Mouse (Mus musculus): Measurements from ENCODE around the gene Rab37. TPM values are rescaled to one million over a fixed set of nuclear protein-coding genes. Genes with fewer than 3 reads are reported as not detected.

The Rab37 gene
- polyA plus RNA-seq, 1 experiment from 2014 or later = 0.57 TPM

DNA sequence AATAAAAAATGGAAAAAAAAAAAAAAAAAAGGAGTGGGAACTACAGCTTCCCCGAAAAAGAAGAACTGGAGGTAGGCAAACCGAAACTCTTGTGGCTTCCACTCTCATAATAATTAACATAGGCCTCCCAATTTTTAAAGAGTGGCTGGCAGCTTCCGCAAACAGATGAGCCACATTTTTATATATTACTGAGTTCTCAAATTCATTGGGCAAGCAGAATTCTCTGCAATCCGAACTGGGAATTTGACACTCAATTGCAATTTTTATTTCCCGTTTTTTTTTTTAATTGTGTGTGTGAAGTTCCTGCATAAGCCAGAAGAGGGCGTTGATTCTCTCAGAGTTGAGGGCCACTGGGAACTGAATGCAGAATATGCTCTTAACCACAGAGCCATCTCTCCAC is 24.5 kb upstream of the Rab37 start:
- no peak for ATAC-seq
- H3K4me2 ChIP-seq (ENCODE audit: low read length) = no peak overlapping the region
- no peak overlapping the region for H3K4me3 ChIP-seq (ENCODE audit: low read depth, low read length)
- H3K9me3 ChIP-seq (replicated peaks; ENCODE audit: control insufficient read depth, low read length) = no peaks in the 10 kb centered on the region
- H3K27ac ChIP-seq (ENCODE audit: low read depth, low read length) = no peak overlapping the region
- 80% methylated on average over 6 of the region's 6 CpGs for WGBS
- H3K36me3 ChIP-seq (ENCODE audit: control insufficient read depth, insufficient read depth, low read length) = no peaks in the 10 kb centered on the region
- no peak for DNase-seq (ENCODE audit: low spot score)
- no peak overlapping the region for H3K9ac ChIP-seq (ENCODE audit: low read length)
- H3K4me1 ChIP-seq (ENCODE audit: control insufficient read depth, insufficient read depth, low read length) = no peaks in the 10 kb centered on the region
- no peaks in the 10 kb centered on the region for H3K27me3 ChIP-seq (replicated peaks; ENCODE audit: control insufficient read depth, insufficient read depth, low read length)

DNA sequence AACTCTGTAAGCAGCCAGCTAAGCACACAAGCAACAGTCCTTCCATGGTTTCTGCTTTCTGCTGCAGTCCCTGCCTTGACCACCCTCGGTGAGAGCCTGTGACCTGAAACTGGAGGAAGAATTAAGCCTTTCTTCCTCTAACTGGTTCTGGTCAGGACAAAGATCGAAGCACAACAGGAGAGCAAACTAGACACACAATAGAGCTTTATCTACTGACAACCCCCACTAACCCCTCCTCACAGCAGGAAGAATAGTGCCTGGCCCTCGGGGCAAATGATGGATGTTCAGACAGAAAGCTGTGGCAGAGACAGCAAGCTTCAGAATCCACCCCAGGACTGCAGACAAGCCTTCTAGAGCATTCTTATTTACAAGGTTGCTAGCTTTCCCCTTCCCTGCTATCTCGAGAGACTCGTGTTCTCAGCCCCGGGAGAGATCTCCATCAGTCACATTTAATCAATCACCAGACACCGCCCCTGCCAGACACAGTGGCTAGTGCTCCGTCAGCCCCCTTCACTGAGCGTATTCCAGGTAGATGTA is 20.1 kb upstream of the Rab37 start:
- peak overlapping the region; percentile 16; the same call in 1 of the 2 replicates for H3K4me2 ChIP-seq (ENCODE audit: low read length)
- no peak overlapping the region for H3K4me3 ChIP-seq (ENCODE audit: low read depth, low read length)
- no peaks in the 10 kb centered on the region for H3K9me3 ChIP-seq (replicated peaks; ENCODE audit: control insufficient read depth, low read length)
- 14% methylated on average over 9 of the region's 9 CpGs for WGBS
- ATAC-seq (no peak), DNase-seq (ENCODE audit: low spot score) (no peak)
- no peak overlapping the region for H3K9ac ChIP-seq (ENCODE audit: low read length)
- H3K4me1 ChIP-seq (ENCODE audit: control insufficient read depth, insufficient read depth, low read length) = no peaks in the 10 kb centered on the region
- no peaks in the 10 kb centered on the region for H3K27me3 ChIP-seq (replicated peaks; ENCODE audit: control insufficient read depth, insufficient read depth, low read length)
- no peak overlapping the region for H3K27ac ChIP-seq (ENCODE audit: low read depth, low read length)
- H3K36me3 ChIP-seq (ENCODE audit: control insufficient read depth, insufficient read depth, low read length) = no peaks in the 10 kb centered on the region

DNA sequence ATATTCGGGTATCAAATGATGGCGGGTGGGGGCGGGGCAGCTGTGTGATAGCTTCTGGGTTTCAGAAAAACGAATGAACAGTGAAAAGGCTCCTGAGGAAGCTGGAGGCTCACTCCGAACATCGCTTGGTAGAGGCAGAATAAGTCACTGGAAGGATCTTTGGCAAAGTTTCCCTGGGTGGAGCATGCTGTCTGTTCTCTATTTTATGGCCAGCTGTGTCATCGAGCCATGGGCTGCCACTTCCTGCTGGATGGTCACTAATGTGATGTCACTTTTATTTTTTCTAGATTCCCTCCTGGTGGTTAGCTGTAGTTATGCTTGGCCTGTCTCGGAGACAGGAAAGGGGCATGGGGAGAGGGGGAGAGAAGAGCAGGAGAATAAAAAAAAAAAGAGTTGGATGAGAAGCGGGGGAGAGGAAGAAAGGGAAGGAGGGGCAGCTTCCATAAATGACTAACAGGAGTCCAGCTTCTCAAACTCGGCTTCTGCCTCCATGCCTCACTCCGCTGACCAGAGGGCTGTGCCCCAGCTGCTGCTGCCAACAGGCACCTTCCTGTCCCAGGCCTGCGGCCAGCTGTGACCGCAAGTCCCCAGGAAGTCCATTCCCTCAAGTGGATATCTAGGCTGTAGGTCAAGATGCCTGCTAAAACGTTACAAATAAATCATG is 19.5 kb upstream of the Rab37 start:
- H3K9ac ChIP-seq (ENCODE audit: low read length) = no peak overlapping the region
- no peak overlapping the region for H3K4me3 ChIP-seq (ENCODE audit: low read depth, low read length)
- no peaks in the 10 kb centered on the region for H3K4me1 ChIP-seq (ENCODE audit: control insufficient read depth, insufficient read depth, low read length)
- no peaks in the 10 kb centered on the region for H3K36me3 ChIP-seq (ENCODE audit: control insufficient read depth, insufficient read depth, low read length)
- DNase-seq (ENCODE audit: low spot score) = peak; percentile 35
- peak overlapping the region; percentile 16; the same call in 1 of the 2 replicates for H3K4me2 ChIP-seq (ENCODE audit: low read length)
- no peaks in the 10 kb centered on the region for H3K27me3 ChIP-seq (replicated peaks; ENCODE audit: control insufficient read depth, insufficient read depth, low read length)
- no peak for ATAC-seq
- no peaks in the 10 kb centered on the region for H3K9me3 ChIP-seq (replicated peaks; ENCODE audit: control insufficient read depth, low read length)
- H3K27ac ChIP-seq (ENCODE audit: low read depth, low read length) = no peak overlapping the region
- 25% methylated on average over 14 of the region's 14 CpGs for WGBS

DNA sequence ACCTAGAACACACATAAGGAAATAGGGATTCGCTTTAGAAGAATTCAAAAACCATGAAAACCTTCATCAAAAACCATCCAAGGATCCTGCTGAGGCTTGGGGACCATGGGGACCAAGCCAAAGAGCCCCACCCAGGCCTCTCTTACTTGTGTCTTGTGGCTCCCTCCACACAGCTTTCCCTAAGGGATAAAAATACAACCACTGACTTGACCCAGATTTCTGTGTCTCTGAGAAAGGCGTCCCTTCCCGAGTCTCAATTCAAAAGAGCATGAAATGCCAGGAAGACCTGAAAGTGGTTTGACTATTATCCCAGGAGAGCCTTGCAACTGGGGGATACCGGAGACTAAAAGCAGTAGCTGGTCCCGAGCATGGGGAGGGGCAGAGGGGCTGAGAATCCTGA is 18.2 kb upstream of the Rab37 start:
- ATAC-seq (no peak), DNase-seq (ENCODE audit: low spot score) (no peak)
- Histone ChIP-seq H3K4me2 (ENCODE audit: low read length) (no peak overlapping the region), H3K4me3 (ENCODE audit: low read depth, low read length) (no peak overlapping the region), H3K9me3 (replicated peaks; ENCODE audit: control insufficient read depth, low read length) (no peaks in the 10 kb centered on the region), H3K27me3 (replicated peaks; ENCODE audit: control insufficient read depth, insufficient read depth, low read length) (no peaks in the 10 kb centered on the region), H3K9ac (ENCODE audit: low read length) (no peak overlapping the region), H3K27ac (ENCODE audit: low read depth, low read length) (no peak overlapping the region), H3K36me3 (ENCODE audit: control insufficient read depth, insufficient read depth, low read length) (no peaks in the 10 kb centered on the region), H3K4me1 (ENCODE audit: control insufficient read depth, insufficient read depth, low read length) (no peaks in the 10 kb centered on the region)
- 64% methylated on average over 5 of the region's 5 CpGs for WGBS

DNA sequence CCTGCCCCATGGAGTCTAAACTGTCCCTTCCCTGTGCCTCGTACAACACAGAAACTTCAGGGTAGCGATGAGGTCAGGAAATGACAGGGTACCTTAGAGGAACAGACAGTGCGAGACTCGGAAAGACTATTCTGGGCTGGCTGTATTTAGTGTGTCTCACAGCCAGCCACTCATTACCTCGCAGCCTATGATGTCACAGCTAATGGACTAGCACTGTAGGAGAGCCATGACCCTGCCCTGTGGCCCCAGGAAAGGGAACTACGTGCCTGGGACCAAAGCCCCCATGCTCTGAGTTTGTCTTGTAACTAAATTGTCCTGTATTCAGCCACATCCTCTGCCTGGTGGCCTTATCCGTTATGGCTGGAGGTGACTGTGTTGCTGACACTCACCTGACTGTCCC is 15.8 kb upstream of the Rab37 start:
- DNase-seq (ENCODE audit: low spot score) = no peak
- WGBS = 86% methylated on average over 7 of the region's 7 CpGs
- ATAC-seq = no peak
- Histone ChIP-seq H3K27me3 (replicated peaks; ENCODE audit: control insufficient read depth, insufficient read depth, low read length) (no peaks in the 10 kb centered on the region), H3K36me3 (ENCODE audit: control insufficient read depth, insufficient read depth, low read length) (no peaks in the 10 kb centered on the region), H3K4me2 (ENCODE audit: low read length) (no peak overlapping the region), H3K27ac (ENCODE audit: low read depth, low read length) (no peak overlapping the region), H3K4me1 (ENCODE audit: control insufficient read depth, insufficient read depth, low read length) (no peaks in the 10 kb centered on the region), H3K9ac (ENCODE audit: low read length) (no peak overlapping the region), H3K4me3 (ENCODE audit: low read depth, low read length) (no peak overlapping the region), H3K9me3 (replicated peaks; ENCODE audit: control insufficient read depth, low read length) (no peaks in the 10 kb centered on the region)

DNA sequence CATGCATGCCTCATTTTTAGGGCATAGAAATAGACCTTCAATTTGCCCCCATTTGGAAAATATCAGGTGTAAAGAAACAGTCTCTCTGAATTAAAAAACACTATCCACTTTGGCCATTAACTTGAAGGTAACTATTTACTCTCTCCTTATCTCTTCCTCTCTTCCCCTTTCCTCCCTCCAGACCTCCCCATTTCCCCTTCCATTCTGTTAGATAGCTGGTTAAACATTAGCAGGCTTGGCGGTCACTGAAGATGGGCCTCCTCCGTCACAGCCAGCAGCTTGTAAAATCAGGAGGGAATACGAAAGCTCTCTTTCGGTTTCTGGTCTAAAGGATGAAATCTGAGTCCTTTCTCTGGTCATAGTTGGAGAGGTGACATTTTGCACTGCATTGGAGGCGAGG is 15.4 kb upstream of the Rab37 start:
- Histone ChIP-seq H3K36me3 (ENCODE audit: control insufficient read depth, insufficient read depth, low read length) (no peaks in the 10 kb centered on the region), H3K4me1 (ENCODE audit: control insufficient read depth, insufficient read depth, low read length) (no peaks in the 10 kb centered on the region), H3K9me3 (replicated peaks; ENCODE audit: control insufficient read depth, low read length) (no peaks in the 10 kb centered on the region), H3K27ac (ENCODE audit: low read depth, low read length) (no peak overlapping the region), H3K9ac (ENCODE audit: low read length) (no peak overlapping the region), H3K4me2 (ENCODE audit: low read length) (no peak overlapping the region), H3K4me3 (ENCODE audit: low read depth, low read length) (no peak overlapping the region), H3K27me3 (replicated peaks; ENCODE audit: control insufficient read depth, insufficient read depth, low read length) (no peaks in the 10 kb centered on the region)
- ATAC-seq = no peak
- 92% methylated on average over 5 of the region's 5 CpGs for WGBS
- no peak for DNase-seq (ENCODE audit: low spot score)

DNA sequence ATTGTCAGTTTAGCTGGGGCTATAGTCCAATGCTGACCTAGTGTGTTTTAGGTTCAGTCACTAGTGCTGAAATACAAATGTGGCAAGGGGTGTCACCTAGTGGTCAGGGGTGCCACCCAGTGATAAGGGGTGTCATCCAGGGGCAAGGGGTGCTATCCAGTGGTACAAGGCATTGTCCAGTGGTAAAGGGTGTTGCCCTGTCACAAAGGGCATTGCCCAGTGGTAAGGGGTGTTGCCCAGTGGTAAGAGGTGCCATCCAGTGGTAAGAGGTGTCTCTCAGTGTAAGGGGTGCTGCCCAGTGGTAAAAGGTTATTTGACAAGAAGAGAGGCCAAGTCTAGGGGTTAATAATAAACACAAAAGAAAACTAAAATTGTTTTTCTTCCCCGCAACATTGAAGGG is 13.8 kb upstream of the Rab37 start:
- Histone ChIP-seq H3K27me3 (replicated peaks; ENCODE audit: control insufficient read depth, insufficient read depth, low read length) (no peaks in the 10 kb centered on the region; the same call in 1 of the 2 replicates), H3K27ac (ENCODE audit: low read depth, low read length) (no peak overlapping the region), H3K4me3 (ENCODE audit: low read depth, low read length) (no peak overlapping the region), H3K4me2 (ENCODE audit: low read length) (no peak overlapping the region), H3K4me1 (ENCODE audit: control insufficient read depth, insufficient read depth, low read length) (no peaks in the 10 kb centered on the region), H3K9me3 (replicated peaks; ENCODE audit: control insufficient read depth, low read length) (no peaks in the 10 kb centered on the region), H3K36me3 (ENCODE audit: control insufficient read depth, insufficient read depth, low read length) (no peaks in the 10 kb centered on the region), H3K9ac (ENCODE audit: low read length) (no peak overlapping the region)
- DNase-seq (ENCODE audit: low spot score) = no peak
- WGBS = 91% methylated on average over 1 of the region's 1 CpGs
- no peak for ATAC-seq

DNA sequence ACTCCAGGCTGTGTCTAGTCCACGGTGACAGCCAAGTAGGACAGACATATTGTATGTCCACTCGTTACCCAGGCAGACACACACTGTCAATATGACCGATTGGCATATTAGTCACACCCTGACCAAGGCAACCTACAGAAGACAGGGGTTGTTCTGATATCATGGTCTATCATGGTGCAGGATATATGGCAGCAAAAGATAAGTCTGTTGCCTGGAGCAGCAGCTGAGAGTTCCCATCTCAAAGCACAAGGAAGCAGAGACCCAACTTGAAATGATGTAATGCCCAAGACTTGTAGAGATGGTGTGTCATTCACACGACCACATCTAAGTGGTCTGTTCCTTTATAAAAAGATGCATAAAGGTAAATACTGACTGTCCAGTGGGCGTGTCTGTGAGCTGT is 12.6 kb upstream of the Rab37 start:
- Histone ChIP-seq H3K36me3 (ENCODE audit: control insufficient read depth, insufficient read depth, low read length) (no peaks in the 10 kb centered on the region), H3K4me2 (ENCODE audit: low read length) (no peak overlapping the region), H3K4me1 (ENCODE audit: control insufficient read depth, insufficient read depth, low read length) (no peaks in the 10 kb centered on the region), H3K9me3 (replicated peaks; ENCODE audit: control insufficient read depth, low read length) (no peaks in the 10 kb centered on the region), H3K4me3 (ENCODE audit: low read depth, low read length) (no peak overlapping the region), H3K27me3 (replicated peaks; ENCODE audit: control insufficient read depth, insufficient read depth, low read length) (no peaks in the 10 kb centered on the region; the same call in 1 of the 2 replicates), H3K27ac (ENCODE audit: low read depth, low read length) (no peak overlapping the region), H3K9ac (ENCODE audit: low read length) (no peak overlapping the region)
- 85% methylated on average over 5 of the region's 5 CpGs for WGBS
- no peak for DNase-seq (ENCODE audit: low spot score)
- no peak for ATAC-seq

DNA sequence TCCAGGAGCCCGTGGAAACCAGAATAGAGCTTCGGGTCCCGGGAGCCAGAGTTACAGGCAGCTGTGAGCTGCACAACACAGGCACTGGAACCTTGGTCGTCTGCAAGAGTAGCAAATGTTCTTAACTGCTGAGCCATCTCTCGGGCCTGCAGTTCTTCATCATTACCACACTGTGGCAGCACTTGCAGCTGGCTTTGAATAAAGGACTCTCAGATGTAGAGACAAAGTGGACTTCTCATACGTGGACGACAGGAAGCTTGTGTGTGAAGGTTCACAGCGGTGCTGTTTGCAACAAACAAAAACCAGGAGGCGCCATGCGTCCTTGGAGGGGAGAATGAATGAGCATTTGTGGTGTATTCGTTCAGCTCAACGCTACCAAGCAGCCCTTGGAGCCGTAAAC is 10.3 kb upstream of the Rab37 start:
- no peak for ATAC-seq
- no peaks in the 10 kb centered on the region for H3K36me3 ChIP-seq (ENCODE audit: control insufficient read depth, insufficient read depth, low read length)
- H3K9ac ChIP-seq (ENCODE audit: low read length) = no peak overlapping the region
- WGBS = 38% methylated on average over 13 of the region's 13 CpGs
- H3K4me1 ChIP-seq (ENCODE audit: control insufficient read depth, insufficient read depth, low read length) = peaks cover 6% of the 10 kb centered on the region; the same call in 1 of the 2 replicates
- H3K27me3 ChIP-seq (replicated peaks; ENCODE audit: control insufficient read depth, insufficient read depth, low read length) = peaks cover 7% of the 10 kb centered on the region; the same call in 1 of the 2 replicates
- H3K9me3 ChIP-seq (replicated peaks; ENCODE audit: control insufficient read depth, low read length) = no peaks in the 10 kb centered on the region
- no peak overlapping the region for H3K27ac ChIP-seq (ENCODE audit: low read depth, low read length)
- no peak overlapping the region for H3K4me2 ChIP-seq (ENCODE audit: low read length)
- H3K4me3 ChIP-seq (ENCODE audit: low read depth, low read length) = no peak overlapping the region
- DNase-seq (ENCODE audit: low spot score) = peak; percentile 80

Data from forebrain, embryonic 14.5 days (tissue).